Mouse (Mus musculus) limb, embryonic 11.5 days (tissue): Measurements from ENCODE around the gene Kcnk5. TPM values are rescaled to one million over a fixed set of nuclear protein-coding genes. Genes with fewer than 3 reads are reported as not detected.

Experiments
- ATAC-seq: fragments of 200-750 bp; cut with Nextera tagmentation; 2 replicates; pipeline ENCODE4 v1.8.0; 2017; ENCODE audit warnings: low read depth; ENCODE audit not compliant: insufficient number of reproducible peaks, low FRiP score, low TSS enrichment
- DNase-seq: peaks from one replicate; pipeline ENCODE4 v3.0.0-alpha.2; 2015; ENCODE audit warnings: low spot score
- H3K27ac ChIP-seq: fragments of 300-500 bp; sonication (generic); replicated peaks from 2 replicates; pipeline ENCODE4 v1.5.1; 2014; ENCODE audit warnings: low read depth, mild to moderate bottlenecking, low read length
- H3K27me3 ChIP-seq: fragments of 300-500 bp; sonication (generic); 2 replicates; pipeline ENCODE4 v1.6.1; 2014; ENCODE audit warnings: mild to moderate bottlenecking, low read length, mixed read lengths; ENCODE audit not compliant: control insufficient read depth, insufficient read depth
- H3K36me3 ChIP-seq: fragments of 300-500 bp; sonication (generic); 2 replicates; pipeline ENCODE4 v1.6.1; 2014; ENCODE audit warnings: mild to moderate bottlenecking, low read length, moderate library complexity, mixed read lengths; ENCODE audit not compliant: control insufficient read depth, insufficient read depth
- H3K4me1 ChIP-seq: fragments of 300-500 bp; sonication (generic); 2 replicates; pipeline ENCODE4 v1.6.1; 2014; ENCODE audit warnings: low read length, mixed read lengths; ENCODE audit not compliant: control insufficient read depth, insufficient read depth
- H3K4me2 ChIP-seq: fragments of 300-500 bp; sonication (generic); 2 replicates; pipeline ENCODE4 v1.6.1; 2014; ENCODE audit warnings: low read depth, mild to moderate bottlenecking, moderate library complexity; ENCODE audit not compliant: severe bottlenecking
- H3K4me3 ChIP-seq: fragments of 300-500 bp; sonication (generic); 2 replicates; pipeline ENCODE4 v1.5.1; 2014; ENCODE audit warnings: low read depth, low read length
- H3K9ac ChIP-seq: fragments of 300-500 bp; sonication (generic); 2 replicates; pipeline ENCODE4 v1.6.1; 2014; ENCODE audit warnings: mild to moderate bottlenecking, low read length
- H3K9me3 ChIP-seq: fragments of 300-500 bp; sonication (generic); 2 replicates; pipeline ENCODE4 v1.6.1; 2016; ENCODE audit warnings: low read length; ENCODE audit not compliant: control insufficient read depth
- WGBS: fragments of 180-500 bp; shearing (Covaris S2); extraction: QIAGEN DNeasy Blood & Tissue Kit; methylation state at CpG from one replicate; pipeline ENCODE4 v1.1.7; 2014; 5-methylcytosine and 5-hydroxymethylcytosine counted together
- polyA plus RNA-seq: library from polyadenylated mRNA; unstranded; fragments of >200 nt; fragmentation: Nextera tagmentation; extraction: Ambion mirVana; gene quantifications from 2 replicates; pipeline ENCODE4 v1.2.1, GENCODE M21; 2014

Gene Kcnk5
- polyA plus RNA-seq, 1 experiment from 2014 or later: 5.2 TPM

- ATAC-seq (no peak), DNase-seq (no peak)
- H3K27me3 ChIP-seq: no peaks in the 10 kb centered on the region
- no peak overlapping the region for H3K4me3 ChIP-seq
- no peak overlapping the region for H3K4me2 ChIP-seq
- H3K4me1 ChIP-seq: no peaks in the 10 kb centered on the region; the same call in 1 of the 2 replicates
- H3K36me3 ChIP-seq: no peaks in the 10 kb centered on the region
- no peak overlapping the region for H3K27ac ChIP-seq
- no peaks in the 10 kb centered on the region for H3K9me3 ChIP-seq
- H3K9ac ChIP-seq: no peak overlapping the region
- 82% methylated on average over 7 of the region's 7 CpGs for WGBS
These were observed 28.3 kb upstream of the Kcnk5 start for GRCm38 (mm10) chr14:20209926-20210325.

GRCm38 (mm10) chr14:20208435-20208834 is 26.8 kb upstream of the Kcnk5 start:
- no peak overlapping the region for H3K9ac ChIP-seq

GRCm38 (mm10) chr14:20205747-20206146 is 24.1 kb upstream of the Kcnk5 start:
- ATAC-seq (no peak), DNase-seq (no peak)
- no peak overlapping the region for H3K4me2 ChIP-seq
- H3K27me3 ChIP-seq: no peaks in the 10 kb centered on the region
- no peak overlapping the region for H3K4me3 ChIP-seq
- H3K36me3 ChIP-seq: no peaks in the 10 kb centered on the region
- 91% methylated on average over 4 of the region's 4 CpGs for WGBS
- no peak overlapping the region for H3K27ac ChIP-seq
- no peak overlapping the region for H3K9ac ChIP-seq
- no peaks in the 10 kb centered on the region for H3K9me3 ChIP-seq
- H3K4me1 ChIP-seq: no peaks in the 10 kb centered on the region; the same call in 1 of the 2 replicates

More at GRCm38 (mm10) chr14:20208435-20208834, 26.8 kb upstream of the Kcnk5 start:
- H3K36me3 ChIP-seq: no peaks in the 10 kb centered on the region
- no peaks in the 10 kb centered on the region; the same call in 1 of the 2 replicates for H3K4me1 ChIP-seq
- no peak overlapping the region for H3K4me3 ChIP-seq
- no peak overlapping the region for H3K27ac ChIP-seq
- no peak for ATAC-seq
- WGBS: 7% methylated on average over 6 of the region's 6 CpGs
- no peaks in the 10 kb centered on the region for H3K9me3 ChIP-seq
- no peaks in the 10 kb centered on the region for H3K27me3 ChIP-seq
- H3K4me2 ChIP-seq: no peak overlapping the region
- no peak for DNase-seq

- no peaks in the 10 kb centered on the region for H3K9me3 ChIP-seq
- DNase-seq: no peak
- no peak overlapping the region for H3K4me3 ChIP-seq
- H3K36me3 ChIP-seq: no peaks in the 10 kb centered on the region
- H3K27ac ChIP-seq: no peak overlapping the region
- no peak overlapping the region for H3K4me2 ChIP-seq
- H3K9ac ChIP-seq: no peak overlapping the region
- H3K4me1 ChIP-seq: no peaks in the 10 kb centered on the region; the same call in 1 of the 2 replicates
- no peak for ATAC-seq
- WGBS: 48% methylated on average over 4 of the region's 4 CpGs
- no peaks in the 10 kb centered on the region for H3K27me3 ChIP-seq
These were observed 21.7 kb upstream of the Kcnk5 start for GRCm38 (mm10) chr14:20203301-20203700.

GRCm38 (mm10) chr14:20202655-20203181 is 21.1 kb upstream of the Kcnk5 start:
- H3K9ac ChIP-seq: no peak overlapping the region
- no peaks in the 10 kb centered on the region for H3K27me3 ChIP-seq
- H3K4me1 ChIP-seq: no peaks in the 10 kb centered on the region
- WGBS: 95% methylated on average over 5 of the region's 5 CpGs
- no peak for DNase-seq
- no peak overlapping the region for H3K27ac ChIP-seq
- no peak overlapping the region for H3K4me2 ChIP-seq
- ATAC-seq: no peak
- H3K36me3 ChIP-seq: no peaks in the 10 kb centered on the region
- no peaks in the 10 kb centered on the region for H3K9me3 ChIP-seq
- no peak overlapping the region for H3K4me3 ChIP-seq

- 71% methylated on average over 8 of the region's 8 CpGs for WGBS
- H3K4me2 ChIP-seq: no peak overlapping the region
- DNase-seq (no peak), ATAC-seq (no peak)
- H3K9me3 ChIP-seq: no peaks in the 10 kb centered on the region
- no peaks in the 10 kb centered on the region for H3K4me1 ChIP-seq
- H3K4me3 ChIP-seq: no peak overlapping the region
- H3K27ac ChIP-seq: no peak overlapping the region
- no peaks in the 10 kb centered on the region for H3K36me3 ChIP-seq
- no peaks in the 10 kb centered on the region for H3K27me3 ChIP-seq
- H3K9ac ChIP-seq: no peak overlapping the region
These were observed 19.6 kb upstream of the Kcnk5 start for GRCm38 (mm10) chr14:20201066-20201683.

- Histone ChIP-seq H3K4me1 (no peaks in the 10 kb centered on the region), H3K4me2 (no peak overlapping the region), H3K9me3 (no peaks in the 10 kb centered on the region), H3K9ac (no peak overlapping the region), H3K4me3 (no peak overlapping the region), H3K27me3 (no peaks in the 10 kb centered on the region), H3K36me3 (no peaks in the 10 kb centered on the region), H3K27ac (no peak overlapping the region)
- no peak for ATAC-seq
- DNase-seq: no peak
- 85% methylated on average over 4 of the region's 4 CpGs for WGBS
These were observed 11.6 kb upstream of the Kcnk5 start for GRCm38 (mm10) chr14:20193103-20193715.

- 83% methylated on average over 5 of the region's 5 CpGs for WGBS
- no peak for ATAC-seq
- Histone ChIP-seq H3K36me3 (no peaks in the 10 kb centered on the region), H3K9ac (no peak overlapping the region), H3K9me3 (no peaks in the 10 kb centered on the region), H3K27ac (no peak overlapping the region), H3K4me2 (no peak overlapping the region), H3K4me1 (no peaks in the 10 kb centered on the region), H3K27me3 (no peaks in the 10 kb centered on the region), H3K4me3 (no peak overlapping the region)
- DNase-seq: no peak
These were observed 9.6 kb upstream of the Kcnk5 start for GRCm38 (mm10) chr14:20191136-20191735.
